Mouse (Mus musculus): Measurements from ENCODE around the gene Olfr8. TPM values are rescaled to one million over a fixed set of nuclear protein-coding genes. Genes with fewer than 3 reads are reported as not detected.
"Not testable (repeated sequence)": the region's sequence is repeated elsewhere in the genome, so short reads cannot be mapped to it uniquely, and the experiment has no call there.

Olfr8 gene
- not detected in 2 replicates for polyA plus RNA-seq (2014; fragmentation: Nextera tagmentation; extraction: Ambion mirVana)

- H3K9ac ChIP-seq (ENCODE audit: low read depth, low read length); H3K27me3 ChIP-seq (ENCODE audit: control insufficient read depth, insufficient read depth, low read length); H3K9me3 ChIP-seq (ENCODE audit: control insufficient read depth, low read length); H3K27ac ChIP-seq (ENCODE audit: low read depth, low read length); H3K4me1 ChIP-seq (ENCODE audit: control insufficient read depth, insufficient read depth, low read length); H3K36me3 ChIP-seq (ENCODE audit: control insufficient read depth, insufficient read depth, low read length); ATAC-seq (ENCODE audit: low FRiP score, low TSS enrichment); H3K4me3 ChIP-seq (ENCODE audit: low read length); H3K4me2 ChIP-seq (replicated peaks; ENCODE audit: low read depth, low read length): not testable (repeated sequence)
- WGBS, result 95% methylated on average over 1 of the region's 1 CpGs
Observed at GRCm38 (mm10) chr10:78950336-78950735, at the start of gene Olfr8. Olfr8 (plus strand) TSS chr10:78950636.

GRCm38 (mm10) chr10:78912871-78913270 lies 37.6 kb upstream of the Olfr8 start, which contains the start of gene Olfr1354:
Olfr1354 (plus strand) TSS chr10:78913171.
- ATAC-seq (ENCODE audit: low FRiP score, low TSS enrichment); H3K27ac ChIP-seq (ENCODE audit: low read depth, low read length); H3K36me3 ChIP-seq (ENCODE audit: control insufficient read depth, insufficient read depth, low read length); H3K4me1 ChIP-seq (ENCODE audit: control insufficient read depth, insufficient read depth, low read length); H3K4me2 ChIP-seq (replicated peaks; ENCODE audit: low read depth, low read length); H3K27me3 ChIP-seq (ENCODE audit: control insufficient read depth, insufficient read depth, low read length); H3K4me3 ChIP-seq (ENCODE audit: low read length); H3K9me3 ChIP-seq (ENCODE audit: control insufficient read depth, low read length); H3K9ac ChIP-seq (ENCODE audit: low read depth, low read length): not testable (repeated sequence)
- 77% methylated on average over 1 of the region's 1 CpGs for WGBS

GRCm38 (mm10) chr10:78963009-78963408 lies 12.6 kb downstream of the Olfr8 start, which contains the start of gene Olfr1353:
Olfr1353 (plus strand) TSS chr10:78963309.
- H3K9ac ChIP-seq (ENCODE audit: low read depth, low read length); H3K9me3 ChIP-seq (ENCODE audit: control insufficient read depth, low read length); H3K4me3 ChIP-seq (ENCODE audit: low read length); H3K4me2 ChIP-seq (replicated peaks; ENCODE audit: low read depth, low read length); ATAC-seq (ENCODE audit: low FRiP score, low TSS enrichment); H3K4me1 ChIP-seq (ENCODE audit: control insufficient read depth, insufficient read depth, low read length); H3K27ac ChIP-seq (ENCODE audit: low read depth, low read length); H3K27me3 ChIP-seq (ENCODE audit: control insufficient read depth, insufficient read depth, low read length); H3K36me3 ChIP-seq (ENCODE audit: control insufficient read depth, insufficient read depth, low read length): not testable (repeated sequence)

GRCm38 (mm10) chr10:78980750-78981149 lies 30.3 kb downstream of the Olfr8 start, which contains the start of gene Olfr1352:
Olfr1352 (plus strand) TSS chr10:78981050.
- Histone ChIP-seq H3K27me3 (ENCODE audit: control insufficient read depth, insufficient read depth, low read length) (no peaks in the 10 kb centered on the region), H3K9me3 (ENCODE audit: control insufficient read depth, low read length) (no peaks in the 10 kb centered on the region), H3K27ac (ENCODE audit: low read depth, low read length) (no peak within 1 kb of the TSS), H3K36me3 (ENCODE audit: control insufficient read depth, insufficient read depth, low read length) (no peaks in the 10 kb centered on the region), H3K4me1 (ENCODE audit: control insufficient read depth, insufficient read depth, low read length) (no peaks in the 10 kb centered on the region), H3K9ac (ENCODE audit: low read depth, low read length) (no peak within 1 kb of the TSS), H3K4me3 (ENCODE audit: low read length) (no peak within 1 kb of the TSS), H3K4me2 (replicated peaks; ENCODE audit: low read depth, low read length) (no peak within 1 kb of the TSS)
- no peak for ATAC-seq (ENCODE audit: low FRiP score, low TSS enrichment)

Other genes starting within 250 kb of the Olfr8 start
- not detected in 2 replicates for gene Casp14, start 232.3 kb upstream of the Olfr8 start, polyA plus RNA-seq (2014; fragmentation: Nextera tagmentation; extraction: Ambion mirVana)
- not detected in 2 replicates for gene Ccdc105, start 197.6 kb upstream of the Olfr8 start, polyA plus RNA-seq (2014; fragmentation: Nextera tagmentation; extraction: Ambion mirVana)
- 0.27 and 0.84 TPM in 2 replicates for gene Slc1a6, start 170.1 kb upstream of the Olfr8 start, polyA plus RNA-seq (2014; fragmentation: Nextera tagmentation; extraction: Ambion mirVana)
- not detected in 2 replicates for gene Olfr1356, start 98.5 kb upstream of the Olfr8 start, polyA plus RNA-seq (2014; fragmentation: Nextera tagmentation; extraction: Ambion mirVana)
- not detected in 2 replicates for gene Olfr1355, start 75.1 kb upstream of the Olfr8 start, polyA plus RNA-seq (2014; fragmentation: Nextera tagmentation; extraction: Ambion mirVana)
- not detected in 2 replicates for gene Olfr1354, start 37.5 kb upstream of the Olfr8 start, polyA plus RNA-seq (2014; fragmentation: Nextera tagmentation; extraction: Ambion mirVana)
- gene Olfr1353, start 12.7 kb downstream of the Olfr8 start, polyA plus RNA-seq (2014; fragmentation: Nextera tagmentation; extraction: Ambion mirVana), result not detected in 2 replicates
- not detected in 2 replicates for gene Olfr1352, start 30.4 kb downstream of the Olfr8 start, polyA plus RNA-seq (2014; fragmentation: Nextera tagmentation; extraction: Ambion mirVana)
- not detected in 2 replicates for gene Olfr1351, start 61.8 kb downstream of the Olfr8 start, polyA plus RNA-seq (2014; fragmentation: Nextera tagmentation; extraction: Ambion mirVana)
- 0.27 TPM in 1 of 2 replicates, not detected in the other for gene Olfr57, start 78.1 kb downstream of the Olfr8 start, polyA plus RNA-seq (2014; fragmentation: Nextera tagmentation; extraction: Ambion mirVana)
- gene 2610008E11Rik, start 147.0 kb downstream of the Olfr8 start, polyA plus RNA-seq (2014; fragmentation: Nextera tagmentation; extraction: Ambion mirVana), result 15.7 and 30.3 TPM in 2 replicates
- gene Vmn2r80, start 198.1 kb downstream of the Olfr8 start, polyA plus RNA-seq (2014; fragmentation: Nextera tagmentation; extraction: Ambion mirVana), result not detected in 2 replicates